Mouse (Mus musculus) heart, adult 2 months (tissue): ENCODE data around the gene Nhlrc2.

Experiments
- CTCF ChIP-seq: fragments of 200-600 bp; IDR thresholded peaks from 2 replicates; pipeline ENCODE4 v1.8.1; 2022; ENCODE audit warnings: antibody characterized with exemption, mild to moderate bottlenecking, moderate library complexity
- EP300 ChIP-seq: fragments of 200-500 bp; IDR thresholded peaks from 2 replicates; pipeline ENCODE4 v1.6.1; 2011; ENCODE audit warnings: low read depth, low read length, control low read depth; ENCODE audit not compliant: insufficient read depth
- POLR2A ChIP-seq: fragments of 200-500 bp; IDR thresholded peaks from 2 replicates; pipeline ENCODE4 v1.6.1; 2011; ENCODE audit warnings: mild to moderate bottlenecking, low read depth, low read length, control low read depth; ENCODE audit not compliant: insufficient read depth

- TF ChIP-seq EP300 (no peak), CTCF (no peak), POLR2A (no peak)
Measured at GRCm38 (mm10) chr19:56546031-56546430, 2.0 kb upstream of the Nhlrc2 start.
